Comparison of ENCODE assay signal across 26 mouse cellular contexts in genomic region chr1:48459928-48460327, GRCm38 (mm10).
DNase-seq lines count a peak whose midpoint lies in the region; ATAC-seq and TF ChIP-seq lines count a peak whose summit lies in the region.
"Had no signal": no experiment of that assay in that cellular context is flagged by ENCODE, and none has a peak within 500 bp of the region (broad histone marks: within the 10 kb centered on the region; RNA-seq: fewer than 3 reads in every experiment).

No protein-coding gene starts in this region.

- ATAC-seq in cerebellum, adult (ENCODE audit: insufficient number of reproducible peaks, low FRiP score, low TSS enrichment), result no peak
- peak; percentile 72; the same call in 1 of the 2 replicates for ATAC-seq in forebrain, embryonic 16.5 days
- no peak for ATAC-seq in forebrain, embryonic 12.5 days (ENCODE audit: low FRiP score)
- ATAC-seq in midbrain, postnatal 0 days (ENCODE audit: low FRiP score), result no peak
- no peak for ATAC-seq in midbrain, embryonic 11.5 days (ENCODE audit: low FRiP score)
- ATAC-seq: activated CD4-positive, CD25-positive, alpha-beta regulatory T cell, adult 4 months; CD4-positive, CD25-positive, alpha-beta regulatory T cell, adult 4 months; forebrain, embryonic 13.5 days; Patski had no signal

- H3K36me3 ChIP-seq in forebrain, embryonic 16.5 days (ENCODE audit: control insufficient read depth, insufficient read depth), result no peaks in the 10 kb centered on the region
- no peaks in the 10 kb centered on the region for H3K36me3 ChIP-seq in forebrain, embryonic 12.5 days (replicated peaks)
- H3K36me3 ChIP-seq in midbrain, postnatal 0 days (ENCODE audit: insufficient read depth, low read length), result no peaks in the 10 kb centered on the region
- no peaks in the 10 kb centered on the region for H3K36me3 ChIP-seq in midbrain, embryonic 11.5 days (ENCODE audit: control insufficient read depth, insufficient read depth, low read length)
- H3K36me3 ChIP-seq: embryonic facial prominence, embryonic 10.5 days; embryonic facial prominence, embryonic 12.5 days; G1E had no signal

- peak; percentile 9 to 13 for DNase-seq in cerebellum, postnatal 10 days
- peak; percentile 12 for DNase-seq in midbrain, postnatal 0 days (ENCODE audit: low spot score)
- DNase-seq in midbrain, embryonic 11.5 days (ENCODE audit: low spot score, missing footprints), result no peak
- peak; percentile 26 for DNase-seq in brain, embryonic 18.5 days (ENCODE audit: low read depth, low spot score)
- no peak for DNase-seq in thymus, postnatal 4 days
- DNase-seq: adrenal gland, adult 2 months; adrenal gland, postnatal 10 days; adrenal gland, postnatal 25 days; B cell, adult 2 months; cerebellum, adult 11 months; cerebellum, adult 18-20 months; cerebellum, adult 8-10 months; cerebellum, adult 9-11 months; gastrocnemius, adult 2 months had no signal

- H3K4me1 ChIP-seq in forebrain, embryonic 16.5 days (replicated peaks; ENCODE audit: control insufficient read depth, insufficient read depth, low read length), result no peaks in the 10 kb centered on the region
- no peaks in the 10 kb centered on the region for H3K4me1 ChIP-seq in forebrain, embryonic 12.5 days
- no peaks in the 10 kb centered on the region for H3K4me1 ChIP-seq in midbrain, postnatal 0 days (ENCODE audit: insufficient read depth, low read length)
- no peaks in the 10 kb centered on the region for H3K4me1 ChIP-seq in midbrain, embryonic 11.5 days (ENCODE audit: control insufficient read depth, insufficient read depth, low read length)
- H3K4me1 ChIP-seq: embryonic facial prominence, embryonic 10.5 days; embryonic facial prominence, embryonic 12.5 days; forebrain, embryonic 13.5 days had no signal

- 52% methylated on average over 3 of the region's 3 CpGs for WGBS in forebrain, embryonic 16.5 days
- 64% methylated on average over 3 of the region's 3 CpGs for WGBS in forebrain, embryonic 12.5 days
- WGBS in midbrain, postnatal 0 days, result 62% methylated on average over 3 of the region's 3 CpGs
- WGBS in midbrain, embryonic 11.5 days, result 66% methylated on average over 3 of the region's 3 CpGs

- H3K27ac ChIP-seq in forebrain, embryonic 16.5 days (ENCODE audit: low read length), result no peak overlapping the region
- H3K27ac ChIP-seq in forebrain, embryonic 12.5 days, result no peak overlapping the region
- no peak overlapping the region for H3K27ac ChIP-seq in midbrain, postnatal 0 days (ENCODE audit: low read depth, low read length)
- H3K27ac ChIP-seq in midbrain, embryonic 11.5 days (ENCODE audit: low read depth, low read length), result no peak overlapping the region
- H3K27ac ChIP-seq: embryonic facial prominence, embryonic 10.5 days; embryonic facial prominence, embryonic 12.5 days; forebrain, embryonic 13.5 days; gastrocnemius, adult 2 months had no signal

- no peak overlapping the region for H3K4me2 ChIP-seq in forebrain, embryonic 16.5 days (ENCODE audit: low read length)
- H3K4me2 ChIP-seq in forebrain, embryonic 12.5 days, result no peak overlapping the region
- no peak overlapping the region for H3K4me2 ChIP-seq in midbrain, postnatal 0 days (ENCODE audit: low read depth, low read length, poor library complexity, severe bottlenecking)
- no peak overlapping the region for H3K4me2 ChIP-seq in midbrain, embryonic 11.5 days
- H3K4me2 ChIP-seq: embryonic facial prominence, embryonic 12.5 days; forebrain, embryonic 13.5 days had no signal

- no peak overlapping the region for H3K9ac ChIP-seq in forebrain, embryonic 16.5 days (replicated peaks; ENCODE audit: low read depth, low read length)
- no peak overlapping the region for H3K9ac ChIP-seq in forebrain, embryonic 12.5 days
- H3K9ac ChIP-seq in midbrain, postnatal 0 days (replicated peaks; ENCODE audit: low read length, poor library complexity, severe bottlenecking), result no peak overlapping the region
- no peak overlapping the region for H3K9ac ChIP-seq in midbrain, embryonic 11.5 days (ENCODE audit: low read length)
- H3K9ac ChIP-seq: embryonic facial prominence, embryonic 12.5 days; forebrain, embryonic 13.5 days had no signal

- no peaks in the 10 kb centered on the region for H3K27me3 ChIP-seq in forebrain, embryonic 16.5 days (replicated peaks; ENCODE audit: control insufficient read depth, insufficient read depth, low read length)
- no peaks in the 10 kb centered on the region for H3K27me3 ChIP-seq in forebrain, embryonic 12.5 days
- H3K27me3 ChIP-seq in midbrain, postnatal 0 days (ENCODE audit: insufficient read depth, low read length), result no peaks in the 10 kb centered on the region
- H3K27me3 ChIP-seq in midbrain, embryonic 11.5 days (ENCODE audit: control insufficient read depth, insufficient read depth, low read length), result no peaks in the 10 kb centered on the region
- H3K27me3 ChIP-seq: CH12.LX; embryonic facial prominence, embryonic 12.5 days; forebrain, embryonic 13.5 days; Patski had no signal

- H3K9me3 ChIP-seq in forebrain, embryonic 16.5 days (ENCODE audit: control insufficient read depth, low read length), result no peaks in the 10 kb centered on the region
- no peaks in the 10 kb centered on the region for H3K9me3 ChIP-seq in forebrain, embryonic 12.5 days
- H3K9me3 ChIP-seq in midbrain, postnatal 0 days (ENCODE audit: low read length), result no peaks in the 10 kb centered on the region
- H3K9me3 ChIP-seq in midbrain, embryonic 11.5 days (ENCODE audit: control insufficient read depth, low read length), result no peaks in the 10 kb centered on the region
- H3K9me3 ChIP-seq: embryonic facial prominence, embryonic 10.5 days; embryonic facial prominence, embryonic 12.5 days; forebrain, embryonic 13.5 days; G1E had no signal

- no peak for TF ChIP-seq CTCF in midbrain, postnatal 0 days (IDR thresholded peaks at IDR 0.05)

- H3K4me3 ChIP-seq in forebrain, embryonic 16.5 days (replicated peaks; ENCODE audit: low read length), result no peak overlapping the region
- H3K4me3 ChIP-seq in forebrain, embryonic 12.5 days (replicated peaks), result no peak overlapping the region
- H3K4me3 ChIP-seq in midbrain, postnatal 0 days (ENCODE audit: low read depth, low read length), result no peak overlapping the region
- H3K4me3 ChIP-seq in midbrain, embryonic 11.5 days (ENCODE audit: low read depth, low read length), result no peak overlapping the region
- H3K4me3 ChIP-seq: embryonic facial prominence, embryonic 10.5 days; embryonic facial prominence, embryonic 12.5 days; erythroblast, embryonic 14.5 days; forebrain, embryonic 13.5 days; gastrocnemius, adult 2 months had no signal

Comparison
In these comparisons a context has a peak if more than half of its experiments do, and no peak if none do; other contexts are left out.
1. DNase-seq: peak in cerebellum, postnatal 10 days (2 of 2), midbrain, postnatal 0 days (single experiment) and brain, embryonic 18.5 days (single experiment); none in midbrain, embryonic 11.5 days (single experiment) and thymus, postnatal 4 days (single experiment).